Mouse (Mus musculus) lung, postnatal 0 days (tissue): Measurements from ENCODE around the gene Cd9. TPM values are rescaled to one million over a fixed set of nuclear protein-coding genes. Genes with fewer than 3 reads are reported as not detected.

Experiments
- ATAC-seq: fragments of 200-750 bp; cut with Nextera tagmentation; 2 replicates; pipeline ENCODE4 v1.8.0; 2017; ENCODE audit warnings: moderate library complexity
- DNase-seq: peaks from one replicate; pipeline ENCODE4 v3.0.0-alpha.2; 2016; ENCODE audit warnings: low spot score
- H3K27ac ChIP-seq: fragments of 300-500 bp; sonication (generic); 2 replicates; pipeline ENCODE4 v1.5.1; 2014; ENCODE audit warnings: antibody characterized with exemption, mild to moderate bottlenecking, low read length, mixed read lengths
- H3K27me3 ChIP-seq: fragments of 300-500 bp; sonication (generic); replicated peaks from 2 replicates; pipeline ENCODE4 v1.6.1; 2014; ENCODE audit warnings: low read length, mixed read lengths; ENCODE audit not compliant: insufficient read depth
- H3K36me3 ChIP-seq: fragments of 300-500 bp; sonication (generic); 2 replicates; pipeline ENCODE4 v1.6.1; 2014; ENCODE audit warnings: low read length, mixed read lengths; ENCODE audit not compliant: insufficient read depth
- H3K4me1 ChIP-seq: fragments of 300-500 bp; sonication (generic); 2 replicates; pipeline ENCODE4 v1.6.1; 2014; ENCODE audit warnings: antibody characterized with exemption, low read depth, low read length, mixed read lengths; ENCODE audit not compliant: insufficient read depth
- H3K4me2 ChIP-seq: fragments of 300-500 bp; sonication (generic); replicated peaks from 2 replicates; pipeline ENCODE4 v1.6.1; 2014; ENCODE audit warnings: low read depth, mild to moderate bottlenecking, low read length, moderate library complexity, mixed read lengths
- H3K4me3 ChIP-seq: fragments of 300-500 bp; sonication (generic); 2 replicates; pipeline ENCODE4 v1.5.1; 2014; ENCODE audit warnings: low read depth, low read length
- H3K9ac ChIP-seq: fragments of 300-500 bp; sonication (generic); replicated peaks from 2 replicates; pipeline ENCODE4 v1.6.1; 2014; ENCODE audit warnings: low read depth, mild to moderate bottlenecking
- H3K9me3 ChIP-seq: fragments of 300-500 bp; sonication (generic); 2 replicates; pipeline ENCODE4 v1.6.1; 2016; ENCODE audit warnings: low read length, mixed read lengths
- CTCF ChIP-seq: IDR thresholded peaks from 2 replicates; pipeline ENCODE4 v1.5.1; 2016; ENCODE audit warnings: antibody characterized with exemption, mild to moderate bottlenecking
- EP300 ChIP-seq: IDR thresholded peaks from 2 replicates; pipeline ENCODE4 v1.6.1; 2016; ENCODE audit warnings: antibody characterized with exemption, mild to moderate bottlenecking, control low read depth
- WGBS: fragments of 180-500 bp; shearing (Covaris S2); extraction: QIAGEN DNeasy Blood & Tissue Kit; methylation state at CpG from one replicate; pipeline ENCODE4 v1.1.7; 2014; 5-methylcytosine and 5-hydroxymethylcytosine counted together
- polyA plus RNA-seq: library from polyadenylated mRNA; unstranded; fragments of >200 nt; fragmentation: Nextera tagmentation; extraction: Ambion mirVana; gene quantifications from 2 replicates; pipeline ENCODE4 v1.2.1, GENCODE M21; 2015

Cd9 gene
- 962 and 974 TPM in 2 replicates for polyA plus RNA-seq

- WGBS = under 1% methylated on average over 60 of the region's 61 CpGs
- ATAC-seq = peak; percentile 82
Observed at GRCm38 (mm10) chr6:125494092-125494871, at the start of gene Cd9. Gene Cd9 (minus strand): TSS chr6:125494791.

GRCm38 (mm10) chr6:125541296-125541695, 46.7 kb upstream of the Cd9 start:
- Histone ChIP-seq H3K27me3 (no peaks in the 10 kb centered on the region), H3K4me2 (no peak overlapping the region)

More at GRCm38 (mm10) chr6:125494092-125494871, at the start of gene Cd9:
- Histone ChIP-seq H3K4me1 (no peaks in the 10 kb centered on the region; the same call in 1 of the 2 replicates), H3K9me3 (no peaks in the 10 kb centered on the region), H3K4me3 (peak within 1 kb of the TSS; percentile 77), H3K27me3 (no peaks in the 10 kb centered on the region), H3K27ac (peak within 1 kb of the TSS; percentile 91), H3K4me2 (peak within 1 kb of the TSS; percentile 75), H3K36me3 (no peaks in the 10 kb centered on the region), H3K9ac (peak within 1 kb of the TSS; percentile 83)
- TF ChIP-seq EP300 (no peak), CTCF (no peak)
- peak; percentile 86 for DNase-seq

DNA sequence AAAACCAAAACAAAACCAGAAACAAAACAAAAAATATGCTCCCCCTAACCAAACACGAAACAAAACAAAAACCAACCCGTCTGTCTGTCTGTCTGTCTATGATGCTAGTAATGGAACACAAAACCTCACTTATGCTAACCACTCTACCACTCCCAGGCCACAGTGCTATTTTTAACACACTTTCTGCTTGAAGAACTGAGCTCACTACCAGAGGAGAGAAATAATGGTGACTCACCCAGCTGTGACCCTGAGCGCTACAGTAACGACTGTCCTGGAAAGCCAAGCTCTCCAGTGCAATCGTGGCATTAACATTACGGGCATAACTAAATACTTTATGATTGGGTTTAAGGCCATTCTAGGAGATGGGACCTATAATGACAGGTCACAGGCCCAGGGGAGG, 46.2 kb upstream of the Cd9 start:
- TF ChIP-seq EP300 (no peak), CTCF (no peak)

More at GRCm38 (mm10) chr6:125541296-125541695, 46.7 kb upstream of the Cd9 start:
- no peak overlapping the region for H3K4me3 ChIP-seq
- 78% methylated on average over 6 of the region's 6 CpGs for WGBS
- DNase-seq = no peak
- H3K36me3 ChIP-seq = no peaks in the 10 kb centered on the region
- H3K27ac ChIP-seq = no peak overlapping the region
- TF ChIP-seq EP300 (no peak), CTCF (no peak)
- no peaks in the 10 kb centered on the region for H3K9me3 ChIP-seq
- no peak for ATAC-seq
- H3K9ac ChIP-seq = no peak overlapping the region
- no peaks in the 10 kb centered on the region for H3K4me1 ChIP-seq

DNA sequence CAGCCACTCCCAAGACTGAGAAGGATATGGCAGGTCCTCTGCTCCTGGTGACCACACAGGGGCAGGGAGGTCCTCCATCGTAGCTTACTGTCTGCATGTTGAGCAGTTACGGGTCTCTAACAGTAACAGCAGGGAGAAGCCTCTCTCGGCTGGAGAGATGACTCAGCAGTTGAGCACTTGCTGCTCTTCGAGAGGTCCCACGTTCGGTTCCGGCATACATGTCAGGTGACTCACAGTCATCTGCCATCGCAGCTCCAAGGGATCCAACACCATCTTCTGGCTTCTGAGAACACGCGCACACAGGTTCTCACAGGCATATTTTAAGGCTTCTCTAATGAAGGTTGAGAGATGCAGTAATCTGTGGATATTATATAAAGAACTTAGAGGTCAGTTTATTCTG, 45.6 kb upstream of the Cd9 start:
- no peak overlapping the region for H3K9ac ChIP-seq
- DNase-seq (no peak), ATAC-seq (no peak)
- no peak overlapping the region for H3K4me2 ChIP-seq
- no peaks in the 10 kb centered on the region for H3K36me3 ChIP-seq
- no peak overlapping the region for H3K4me3 ChIP-seq
- H3K4me1 ChIP-seq = no peaks in the 10 kb centered on the region
- WGBS = 63% methylated on average over 10 of the region's 10 CpGs
- H3K27ac ChIP-seq = no peak overlapping the region
- no peaks in the 10 kb centered on the region for H3K27me3 ChIP-seq
- no peaks in the 10 kb centered on the region for H3K9me3 ChIP-seq
- no peak for TF ChIP-seq EP300

More for the DNA sequence above, 46.2 kb upstream of the Cd9 start:
- Histone ChIP-seq H3K4me2 (no peak overlapping the region), H3K9me3 (no peaks in the 10 kb centered on the region), H3K4me3 (no peak overlapping the region), H3K4me1 (no peaks in the 10 kb centered on the region), H3K27ac (no peak overlapping the region), H3K27me3 (no peaks in the 10 kb centered on the region), H3K36me3 (no peaks in the 10 kb centered on the region), H3K9ac (no peak overlapping the region)
- ATAC-seq = no peak
- no peak for DNase-seq
- 76% methylated on average over 6 of the region's 6 CpGs for WGBS

DNA sequence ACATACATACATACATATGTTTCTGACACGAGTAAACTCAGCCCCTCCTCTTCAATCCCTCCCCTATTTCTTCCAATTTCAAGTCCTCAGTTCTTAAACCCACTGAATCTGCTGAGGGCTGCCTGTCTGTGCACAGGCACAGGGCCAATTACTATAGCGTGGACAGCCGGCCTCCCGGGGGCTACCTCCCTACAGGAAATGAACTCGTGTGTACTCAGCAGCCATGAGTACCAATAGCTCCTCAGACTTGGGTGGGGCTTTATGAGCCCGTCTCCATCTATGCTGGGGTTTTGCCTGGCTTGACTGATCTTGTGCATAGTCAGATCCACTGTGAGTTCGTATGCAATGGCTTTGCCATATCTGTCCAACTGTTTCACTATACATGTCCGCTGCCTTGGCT, 44.8 kb upstream of the Cd9 start:
- no peak overlapping the region for H3K4me3 ChIP-seq
- no peak overlapping the region for H3K9ac ChIP-seq
- ATAC-seq (no peak), DNase-seq (peak; percentile 49)
- no peaks in the 10 kb centered on the region for H3K36me3 ChIP-seq
- no peaks in the 10 kb centered on the region for H3K27me3 ChIP-seq
- TF ChIP-seq CTCF (no peak), EP300 (no peak)
- H3K4me2 ChIP-seq = no peak overlapping the region
- H3K9me3 ChIP-seq = no peaks in the 10 kb centered on the region
- 29% methylated on average over 8 of the region's 8 CpGs for WGBS
- no peak overlapping the region for H3K27ac ChIP-seq
- no peaks in the 10 kb centered on the region for H3K4me1 ChIP-seq

DNA sequence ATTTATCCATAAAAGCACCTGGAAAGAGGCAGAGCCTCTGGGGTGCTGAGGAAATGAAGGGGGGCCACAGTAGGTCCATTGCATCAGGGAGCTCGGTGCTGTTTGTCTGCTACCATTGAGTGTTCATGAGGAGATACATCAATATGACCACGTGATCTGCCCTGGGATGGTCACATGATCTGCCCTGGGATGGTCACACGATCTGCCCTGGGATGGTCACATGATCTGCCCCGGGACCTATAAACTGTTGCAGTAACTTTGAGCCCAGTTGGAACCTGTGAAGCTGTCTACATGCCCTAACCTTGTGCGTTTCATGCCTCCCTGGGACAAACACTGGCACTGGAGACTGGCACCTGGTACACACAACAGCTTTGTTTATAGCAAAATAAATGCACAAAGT, 43.9 kb upstream of the Cd9 start:
- ATAC-seq (no peak), DNase-seq (no peak)
- Histone ChIP-seq H3K27ac (no peak overlapping the region), H3K4me3 (no peak overlapping the region), H3K27me3 (no peaks in the 10 kb centered on the region), H3K9ac (no peak overlapping the region), H3K9me3 (no peaks in the 10 kb centered on the region), H3K4me1 (no peaks in the 10 kb centered on the region), H3K36me3 (no peaks in the 10 kb centered on the region), H3K4me2 (no peak overlapping the region)
- 81% methylated on average over 5 of the region's 5 CpGs for WGBS
- TF ChIP-seq EP300 = no peak
- no peak for TF ChIP-seq CTCF
